Mouse (Mus musculus) CD4-positive, CD25-positive, alpha-beta regulatory T cell, adult 9 weeks (primary cell): ENCODE data around the gene Med20. TPM values are rescaled to one million over a fixed set of nuclear protein-coding genes. Genes with fewer than 3 reads are reported as not detected.

Source experiments
- polyA plus RNA-seq: library from polyadenylated mRNA; unstranded; fragments of 100-300 nt; shearing (Covaris generic); gene quantifications from one replicate; pipeline ENCODE4 v1.2.1, GENCODE M21; 2017

The Med20 gene
- 45.5 TPM for polyA plus RNA-seq

GRCm38 (mm10) chr17:47610849-47611660 lies at the start of gene Med20, which contains the start of the genes Bysl and Gm20517:
TSS of gene Med20 (plus strand) at chr17:47611582.
TSS of gene Bysl (minus strand) at chr17:47611492.
TSS of gene Gm20517 (plus strand) at chr17:47611589.

GRCm38 (mm10) chr17:47630678-47631065 lies 19.3 kb downstream of the Med20 start, which contains the start of gene Usp49:
TSS of gene Usp49 (plus strand) at chr17:47630690.

Other genes with a start within 250 kb of the Med20 start
- 51.5 TPM for gene Mrps10, start 242.7 kb upstream of the Med20 start, polyA plus RNA-seq
- gene Guca1b, start 226.2 kb upstream of the Med20 start, polyA plus RNA-seq: 2.2 TPM
- not detected for gene Guca1a, start 211.0 kb upstream of the Med20 start, polyA plus RNA-seq
- gene AI661453, start 175.0 kb upstream of the Med20 start, polyA plus RNA-seq: not detected
- gene 1700001C19Rik, start 174.2 kb upstream of the Med20 start, polyA plus RNA-seq: not detected
- gene Taf8, start 109.3 kb upstream of the Med20 start, polyA plus RNA-seq: 60.2 TPM
- gene Ccnd3, start 106.5 kb upstream of the Med20 start, polyA plus RNA-seq: 261 TPM
- gene Bysl, start 90 bp upstream of the Med20 start, polyA plus RNA-seq: 19.5 TPM
- 0.29 TPM for gene Gm20517, start within 50 bp of the Med20 start, polyA plus RNA-seq
- gene Usp49, start 19.1 kb downstream of the Med20 start, polyA plus RNA-seq: 0.61 TPM
- gene Tomm6, start 76.8 kb downstream of the Med20 start, polyA plus RNA-seq: 288 TPM
- 0.62 TPM for gene Frs3, start 77.4 kb downstream of the Med20 start, polyA plus RNA-seq
- gene Gm21981, start 82.9 kb downstream of the Med20 start, polyA plus RNA-seq: not detected
- not detected for gene Prickle4, start 83.2 kb downstream of the Med20 start, polyA plus RNA-seq
- not detected for gene Pgc, start 115.3 kb downstream of the Med20 start, polyA plus RNA-seq
- gene Tfeb, start 125.4 kb downstream of the Med20 start, polyA plus RNA-seq: 11.1 TPM
- gene Mdfi, start 223.1 kb downstream of the Med20 start, polyA plus RNA-seq: not detected